Mouse (Mus musculus): Measurements from ENCODE around the gene Uts2b.

GRCm38 (mm10) chr16:27374139-27374538 lies 4.1 kb upstream of the Uts2b start:
- no peak for TF ChIP-seq CTCF (IDR thresholded peaks at IDR 0.05; ENCODE audit: control insufficient read depth, insufficient read depth, low read length)
- TF ChIP-seq POLR2A (IDR thresholded peaks at IDR 0.05; ENCODE audit: borderline replicate concordance, control insufficient read depth, low read depth, low read length): no peak
